Mouse (Mus musculus) natural killer cell, adult 2 months (primary cell): ENCODE results near the gene Cdk11b.
"Not testable (repeated sequence)": the region's sequence is repeated elsewhere in the genome, so short reads cannot be mapped to it uniquely, and the experiment has no call there.

Source experiments
- DNase-seq, 2 experiments: peaks; one replicate each; pipeline ENCODE4 v3.0.0; 2022; ENCODE audit warnings: low spot score in 2 of 2

The Cdk11b gene

GRCm38 (mm10) chr4:155668689-155669597, 44.3 kb downstream of the Cdk11b start, which contains the start of gene Mib2:
Gene Mib2, minus strand, starts transcription at chr4:155669198.
- DNase-seq: peak; percentile 97 to 98

GRCm38 (mm10) chr4:155669598-155670075, 45.0 kb downstream of the Cdk11b start:
- DNase-seq: no peak

- DNase-seq: not testable (repeated sequence)
Measured at GRCm38 (mm10) chr4:155670236-155670635, 45.6 kb downstream of the Cdk11b start.

- DNase-seq: no peak
Measured at GRCm38 (mm10) chr4:155672082-155672481, 47.4 kb downstream of the Cdk11b start.

- DNase-seq: peak in 1 of 2 experiments; percentile 40
Measured at GRCm38 (mm10) chr4:155675991-155676390, 51.3 kb downstream of the Cdk11b start.

- DNase-seq: not testable (repeated sequence)
Measured at GRCm38 (mm10) chr4:155683670-155684277, 59.1 kb downstream of the Cdk11b start.

- not testable (repeated sequence) for DNase-seq
Measured at GRCm38 (mm10) chr4:155687764-155688163, 63.1 kb downstream of the Cdk11b start.

- DNase-seq: no peak
Measured at GRCm38 (mm10) chr4:155690571-155691375, 66.1 kb downstream of the Cdk11b start.

GRCm38 (mm10) chr4:155692421-155692820, 67.8 kb downstream of the Cdk11b start:
- peak in 1 of 2 experiments; percentile 38 for DNase-seq

GRCm38 (mm10) chr4:155694111-155694481, 69.4 kb downstream of the Cdk11b start, which contains the start of gene Fndc10:
Gene Fndc10, plus strand, starts transcription at chr4:155694342.
- DNase-seq: peak in 1 of 2 experiments; percentile 26

- DNase-seq: peak; percentile 51 to 74
Measured at GRCm38 (mm10) chr4:155694482-155695401, 70.1 kb downstream of the Cdk11b start.

GRCm38 (mm10) chr4:155695531-155696062, 70.9 kb downstream of the Cdk11b start:
- DNase-seq: no peak

- no peak for DNase-seq
Measured at GRCm38 (mm10) chr4:155696261-155697255, 71.9 kb downstream of the Cdk11b start.
